Mouse (Mus musculus) CH12.LX (cell line): ENCODE data around the gene Eefsec. TPM values are rescaled to one million over a fixed set of nuclear protein-coding genes. Genes with fewer than 3 reads are reported as not detected.

Source experiments
- DNase-seq: peaks from one replicate; pipeline ENCODE4 v3.0.0-alpha.2; 2013; ENCODE audit errors: extremely low read depth
- H3K27ac ChIP-seq: 2 replicates; pipeline ENCODE4 v1.5.1; 2012; ENCODE audit warnings: low read depth, mild to moderate bottlenecking, control low read depth, moderate library complexity; ENCODE audit not compliant: insufficient read depth
- H3K27me3 ChIP-seq: replicated peaks from 2 replicates; pipeline ENCODE3; 2012; ENCODE audit warnings: inconsistent platforms
- H3K36me3 ChIP-seq, 2 experiments: replicated peaks in 1 of 2; 2 replicates each; pipeline versions ENCODE3 to v1.6.1; 2012; ENCODE audit warnings: inconsistent platforms in 1 of 2, low read length in 1 of 2, mild to moderate bottlenecking in 1 of 2, mixed read lengths in 1 of 2, moderate library complexity in 1 of 2; ENCODE audit not compliant: control insufficient read depth in 1 of 2, insufficient read depth in 1 of 2
- H3K4me1 ChIP-seq, 2 experiments: 2 replicates each; pipeline ENCODE4 v1.6.1; 2012; ENCODE audit warnings: inconsistent platforms in 1 of 2, moderate library complexity in 1 of 2; ENCODE audit not compliant: insufficient read depth in 2 of 2, control insufficient read depth in 1 of 2
- H3K4me2 ChIP-seq: 2 replicates; pipeline ENCODE4 v1.6.1; 2012; ENCODE audit warnings: low read depth, mild to moderate bottlenecking, control low read depth; ENCODE audit not compliant: poor library complexity, insufficient read depth, severe bottlenecking
- H3K4me3 ChIP-seq, 3 experiments: fragments of 150-350 bp in 1 of 3; sonication (generic) in 1 of 3; replicated peaks in 1 of 3; 2 replicates each; pipeline versions ENCODE3 to v1.5.1; 2011 to 2012; ENCODE audit warnings: low read depth in 2 of 3, low read length in 2 of 3, mild to moderate bottlenecking in 2 of 3, moderate library complexity in 2 of 3, control low read depth in 1 of 3, improper control_type of control experiment in 1 of 3, inconsistent platforms in 1 of 3, mixed read lengths in 1 of 3; ENCODE audit not compliant: poor library complexity in 1 of 3
- H3K79me2 ChIP-seq: replicated peaks from 2 replicates; pipeline ENCODE4 v1.6.1; 2012; ENCODE audit warnings: mild to moderate bottlenecking, moderate library complexity; ENCODE audit not compliant: control insufficient read depth, poor library complexity, insufficient read depth, severe bottlenecking; ENCODE audit errors: extremely low read depth
- H3K9ac ChIP-seq: 2 replicates; pipeline ENCODE4 v1.6.1; 2012; ENCODE audit warnings: low read depth, mild to moderate bottlenecking, control low read depth, moderate library complexity; ENCODE audit not compliant: insufficient read depth
- H3K9me3 ChIP-seq: replicated peaks from 2 replicates; pipeline ENCODE3; 2012; ENCODE audit warnings: low read length, inconsistent platforms, mixed read lengths
- BHLHE40 ChIP-seq: IDR thresholded peaks from 2 replicates; pipeline ENCODE4 v1.6.1; 2011; ENCODE audit warnings: mild to moderate bottlenecking, low read depth, low read length, improper control_type of control experiment
- CHD1 ChIP-seq: IDR thresholded peaks from 2 replicates; pipeline ENCODE4 v1.6.1; 2012; ENCODE audit warnings: low read depth, low read length, improper control_type of control experiment, inconsistent platforms
- CHD2 ChIP-seq: IDR thresholded peaks from 2 replicates; pipeline ENCODE4 v1.6.1; 2011; ENCODE audit warnings: low read length, improper control_type of control experiment
- CTCF ChIP-seq, 2 experiments: IDR thresholded peaks in 1 of 2; conservative IDR thresholded peaks in 1 of 2; 2 replicates each; pipeline ENCODE4 v1.5.1; 2011 to 2012; ENCODE audit warnings: low read depth in 2 of 2, low read length in 2 of 2, improper control_type of control experiment in 1 of 2, inconsistent platforms in 1 of 2, mild to moderate bottlenecking in 1 of 2, moderate library complexity in 1 of 2
- E2F4 ChIP-seq: IDR thresholded peaks from 2 replicates; pipeline ENCODE4 v1.6.1; 2011; ENCODE audit warnings: low read depth, low read length, improper control_type of control experiment; ENCODE audit not compliant: insufficient replicate concordance
- ELF1 ChIP-seq: IDR thresholded peaks from 2 replicates; pipeline ENCODE4 v1.6.1; 2014; ENCODE audit warnings: low read depth, mild to moderate bottlenecking, inconsistent platforms, low read length, improper control_type of control experiment
- EP300 ChIP-seq: IDR thresholded peaks from 2 replicates; pipeline ENCODE4 v1.6.1; 2011; ENCODE audit warnings: low read length, improper control_type of control experiment
- ETS1 ChIP-seq: conservative IDR thresholded peaks from 2 replicates; pipeline ENCODE4 v1.6.1; 2012; ENCODE audit warnings: low read depth, mild to moderate bottlenecking, inconsistent platforms, low read length, improper control_type of control experiment, moderate library complexity
- GABPA ChIP-seq: IDR thresholded peaks from 2 replicates; pipeline ENCODE4 v1.6.1; 2012; ENCODE audit warnings: low read depth, low read length, improper control_type of control experiment, inconsistent platforms; ENCODE audit not compliant: insufficient replicate concordance
- HCFC1 ChIP-seq: IDR thresholded peaks from 2 replicates; pipeline ENCODE4 v1.6.1; 2012; ENCODE audit warnings: low read depth, mild to moderate bottlenecking, inconsistent platforms, low read length, improper control_type of control experiment
- IRF4 ChIP-seq: IDR thresholded peaks from 2 replicates; pipeline ENCODE4 v1.6.1; 2014; ENCODE audit warnings: low read depth, mild to moderate bottlenecking, inconsistent platforms, low read length, improper control_type of control experiment
- JUN ChIP-seq: IDR thresholded peaks from 2 replicates; pipeline ENCODE4 v1.6.1; 2011; ENCODE audit warnings: low read depth, mild to moderate bottlenecking, low read length, improper control_type of control experiment, moderate library complexity; ENCODE audit not compliant: insufficient read depth
- JUND ChIP-seq: conservative IDR thresholded peaks from 2 replicates; pipeline ENCODE4 v1.6.1; 2011; ENCODE audit warnings: low read depth, low read length, improper control_type of control experiment
- KAT2A ChIP-seq: IDR thresholded peaks from 2 replicates; pipeline ENCODE4 v1.6.1; 2012; ENCODE audit warnings: low read length, improper control_type of control experiment, inconsistent platforms; ENCODE audit not compliant: insufficient replicate concordance
- MAFK ChIP-seq: IDR thresholded peaks from 2 replicates; pipeline ENCODE4 v1.6.1; 2011; ENCODE audit warnings: low read length, improper control_type of control experiment; ENCODE audit not compliant: insufficient replicate concordance
- MAX ChIP-seq: IDR thresholded peaks from 2 replicates; pipeline ENCODE4 v1.6.1; 2011; ENCODE audit warnings: low read length, improper control_type of control experiment
- MAZ ChIP-seq: IDR thresholded peaks from 2 replicates; pipeline ENCODE4 v1.6.1; 2012; ENCODE audit warnings: low read depth, mild to moderate bottlenecking, inconsistent platforms, low read length, improper control_type of control experiment, moderate library complexity
- MEF2A ChIP-seq: IDR thresholded peaks from 2 replicates; pipeline ENCODE4 v1.6.1; 2014; ENCODE audit warnings: low read depth, mild to moderate bottlenecking, inconsistent platforms, low read length, improper control_type of control experiment, borderline replicate concordance
- MXI1 ChIP-seq: IDR thresholded peaks from 2 replicates; pipeline ENCODE4 v1.6.1; 2011; ENCODE audit warnings: mild to moderate bottlenecking, low read depth, low read length, improper control_type of control experiment
- MYC ChIP-seq: IDR thresholded peaks from 2 replicates; pipeline ENCODE4 v1.6.1; 2011; ENCODE audit warnings: low read depth, mild to moderate bottlenecking, improper control_type of control experiment, low read length
- NELFE ChIP-seq: IDR thresholded peaks from 2 replicates; pipeline ENCODE4 v1.6.1; 2011; ENCODE audit warnings: low read depth, low read length, improper control_type of control experiment
- NRF1 ChIP-seq: IDR thresholded peaks from 2 replicates; pipeline ENCODE4 v1.6.1; 2014; ENCODE audit warnings: low read depth, mild to moderate bottlenecking, inconsistent platforms, low read length, improper control_type of control experiment, moderate library complexity
- PAX5 ChIP-seq: IDR thresholded peaks from 2 replicates; pipeline ENCODE4 v1.6.1; 2012; ENCODE audit warnings: low read length, inconsistent platforms, mixed read lengths
- POLR2A ChIP-seq: IDR thresholded peaks from 2 replicates; pipeline ENCODE4 v1.6.1; 2011; ENCODE audit warnings: low read depth, mild to moderate bottlenecking, improper control_type of control experiment, low read length
- POLR2AphosphoS2 ChIP-seq: IDR thresholded peaks from 2 replicates; pipeline ENCODE4 v1.6.1; 2011; ENCODE audit warnings: low read depth, low read length, improper control_type of control experiment
- RAD21 ChIP-seq: IDR thresholded peaks from 2 replicates; pipeline ENCODE4 v1.6.1; 2011; ENCODE audit warnings: low read depth, mild to moderate bottlenecking, low read length, improper control_type of control experiment, moderate library complexity
- RCOR1 ChIP-seq: conservative IDR thresholded peaks from 2 replicates; pipeline ENCODE4 v1.6.1; 2012; ENCODE audit warnings: low read depth, mild to moderate bottlenecking, inconsistent platforms, low read length, improper control_type of control experiment
- SIN3A ChIP-seq: IDR thresholded peaks from 2 replicates; pipeline ENCODE4 v1.6.1; 2012; ENCODE audit warnings: low read length, improper control_type of control experiment, inconsistent platforms
- SMC3 ChIP-seq: IDR thresholded peaks from 2 replicates; pipeline ENCODE4 v1.6.1; 2011; ENCODE audit warnings: low read depth, low read length, improper control_type of control experiment
- TCF12 ChIP-seq: IDR thresholded peaks from 2 replicates; pipeline ENCODE4 v1.6.1; 2014; ENCODE audit warnings: low read depth, mild to moderate bottlenecking, inconsistent platforms, low read length, improper control_type of control experiment
- UBTF ChIP-seq: IDR thresholded peaks from 2 replicates; pipeline ENCODE4 v1.6.1; 2012; ENCODE audit warnings: low read depth, mild to moderate bottlenecking, inconsistent platforms, low read length, improper control_type of control experiment, moderate library complexity
- USF1 ChIP-seq: IDR thresholded peaks from 2 replicates; pipeline ENCODE4 v1.6.1; 2014; ENCODE audit warnings: low read depth, mild to moderate bottlenecking, inconsistent platforms, low read length, improper control_type of control experiment
- USF2 ChIP-seq: conservative IDR thresholded peaks from 2 replicates; pipeline ENCODE4 v1.6.1; 2011; ENCODE audit warnings: low read depth, low read length, improper control_type of control experiment
- ZC3H11A ChIP-seq: IDR thresholded peaks from 2 replicates; pipeline ENCODE4 v1.6.1; 2012; ENCODE audit warnings: low read depth, mild to moderate bottlenecking, inconsistent platforms, low read length, improper control_type of control experiment
- ZKSCAN1 ChIP-seq: IDR thresholded peaks from 2 replicates; pipeline ENCODE4 v1.6.1; 2012; ENCODE audit warnings: low read depth, inconsistent platforms, low read length, improper control_type of control experiment, borderline replicate concordance
- ZMIZ1 ChIP-seq: IDR thresholded peaks from 2 replicates; pipeline ENCODE4 v1.6.1; 2012; ENCODE audit warnings: low read depth, mild to moderate bottlenecking, inconsistent platforms, low read length, improper control_type of control experiment
- ZNF384 ChIP-seq: IDR thresholded peaks from 2 replicates; pipeline ENCODE4 v1.6.1; 2012; ENCODE audit warnings: low read depth, low read length, improper control_type of control experiment, inconsistent platforms
- dilution Hi-C: fragments of 300-500 bp; cut with MboI; formaldehyde crosslinking; loops from 2 replicates; pipeline ENCODE4 v1.14.3; 2020; ENCODE audit warnings: low sequenced_read_pairs; ENCODE audit not compliant: extremely low pct_unique_long_range_greater_than_20kb, extremely low pct_ligation_motif_present
- in situ Hi-C: fragments of 300-500 bp; cut with MboI; formaldehyde crosslinking; loops from 3 replicates; pipeline ENCODE4 v1.14.3; 2019; ENCODE audit warnings: low sequenced_read_pairs, low pct_ligation_motif_present, low pct_unique_long_range_greater_than_20kb, mixed read lengths
- polyA plus RNA-seq: library from polyadenylated mRNA; unstranded; fragments of >175 nt; gene quantifications from 2 replicates; pipeline ENCODE4 v1.2.1, GENCODE M21; 2012; ENCODE audit warnings: low read depth; ENCODE audit not compliant: insufficient read length
- total RNA-seq, 2 experiments: library from RNA; depleted of rRNA; stranded (reverse); fragments of 300-350 nt in 1 of 2; fragments of >200 nt in 1 of 2; gene quantifications; 2 replicates each; pipeline ENCODE4 v1.2.3; 2012 to 2014

Gene Eefsec
- 32.1 and 32.8 TPM in 2 replicates for total RNA-seq (2012; rRNA removed)
- 25.7 and 26.2 TPM in 2 replicates for total RNA-seq (2014; rRNA removed)
- polyA plus RNA-seq, result 48.8 and 53.5 TPM in 2 replicates

DNA sequence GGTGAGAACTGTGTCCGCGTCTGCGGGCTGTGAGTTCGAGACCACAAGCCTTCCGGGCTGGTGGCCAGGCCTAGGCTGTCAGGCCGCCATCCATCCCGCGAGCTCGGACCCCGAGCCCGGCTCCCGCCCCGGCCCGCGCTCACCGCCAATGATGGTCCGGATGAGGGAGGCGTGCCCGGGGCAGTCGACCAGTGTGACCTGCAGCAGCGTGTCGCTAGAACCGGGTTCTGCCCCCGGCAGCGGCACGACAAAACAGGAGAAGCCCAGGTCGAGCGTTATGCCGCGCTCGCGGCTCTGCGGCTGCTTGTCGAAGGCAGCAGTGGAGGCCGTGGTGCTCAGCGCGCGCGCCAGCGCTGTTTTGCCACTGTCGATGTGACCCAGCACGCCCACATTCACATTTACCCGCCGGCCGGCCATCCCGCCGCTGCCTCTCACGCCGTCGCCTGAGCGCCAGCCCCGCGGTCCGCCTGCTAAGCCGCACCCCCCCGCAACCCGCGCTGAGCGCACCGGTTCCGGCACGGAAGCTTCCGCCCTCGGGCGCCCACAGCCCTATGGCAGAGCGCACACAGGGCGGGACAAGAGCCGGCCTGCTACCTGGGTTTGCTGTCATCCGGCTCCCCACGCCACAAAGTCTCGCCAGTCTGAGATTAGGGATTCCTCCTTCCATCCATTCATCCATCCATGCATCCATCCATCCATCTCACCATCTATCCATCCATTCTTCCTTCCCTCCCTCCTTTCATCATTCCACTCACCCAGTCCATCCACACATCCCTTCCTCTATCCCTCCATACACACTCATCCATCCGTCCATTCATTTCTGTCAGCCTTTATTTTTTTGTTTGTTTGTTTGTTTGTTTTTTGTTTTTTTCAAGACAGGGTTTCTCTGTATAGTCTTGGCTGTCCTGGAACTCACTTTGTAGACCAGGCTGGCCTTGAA lies at the start of gene Eefsec:
Gene Eefsec, minus strand, starts transcription at position 477 of the 940 bp plus-strand sequence.
- H3K27ac ChIP-seq, result peak within 1 kb of the TSS; percentile 60
- peak within 1 kb of the TSS; percentile 89 to 95 (median 89) for H3K4me3 ChIP-seq
- peaks cover 4% of the 10 kb centered on the region for H3K79me2 ChIP-seq
- dilution Hi-C loops (no loop called here), in situ Hi-C loops (no loop called here)
- H3K27me3 ChIP-seq, result no peaks in the 10 kb centered on the region
- H3K9me3 ChIP-seq, result no peaks in the 10 kb centered on the region
- H3K4me1 ChIP-seq, result peaks cover 7 to 35% of the 10 kb centered on the region in 2 experiments; a peak in 3 of 4 replicates
- H3K4me2 ChIP-seq, result peak within 1 kb of the TSS; percentile 68
- peak within 1 kb of the TSS; percentile 76 for H3K9ac ChIP-seq
- peak; percentile 79 for DNase-seq
- peaks cover 0 to 23% of the 10 kb centered on the region in 2 experiments for H3K36me3 ChIP-seq
- TF ChIP-seq POLR2AphosphoS2, result no peak
- TF ChIP-seq CTCF (conservative IDR thresholded peaks at IDR 0.05 in 1 of 2, IDR thresholded peaks at IDR 0.05 in 1 of 2; ENCODE audit: low read depth in 2 of 2, low read length in 2 of 2), result no peak
- TF ChIP-seq BHLHE40, result peak; percentile 44; the same call in 1 of the 2 replicates
- peak; percentile 75; the same call in 1 of the 2 replicates for TF ChIP-seq KAT2A
- no peak for TF ChIP-seq PAX5
- TF ChIP-seq GABPA, result no peak; the same call in 1 of the 2 replicates
- peak; percentile 83 for TF ChIP-seq ELF1
- TF ChIP-seq MXI1, result peak; percentile 93
- TF ChIP-seq ZNF384, result no peak
- TF ChIP-seq RAD21, result no peak
- no peak for TF ChIP-seq SMC3
- peak; percentile 79 for TF ChIP-seq NELFE
- TF ChIP-seq NRF1, result 0 out of 2 replicates have a peak, but pooled peaks have one; percentile 39
- TF ChIP-seq MAFK, result no peak
- TF ChIP-seq CHD2, result no peak
- no peak for TF ChIP-seq USF1
- no peak for TF ChIP-seq USF2
- TF ChIP-seq IRF4, result peak; percentile 76
- peak; percentile 97 for TF ChIP-seq TCF12
- peak; percentile 87 for TF ChIP-seq POLR2A
- peak; percentile 88 for TF ChIP-seq HCFC1
- no peak for TF ChIP-seq ETS1
- TF ChIP-seq E2F4, result no peak
- no peak for TF ChIP-seq JUN
- no peak for TF ChIP-seq JUND
- TF ChIP-seq MYC, result 0 out of 2 replicates have a peak, but pooled peaks have one; percentile 31
- TF ChIP-seq SIN3A, result peak; percentile 64
- TF ChIP-seq UBTF, result peak; percentile 68
- TF ChIP-seq CHD1, result no peak
- TF ChIP-seq ZKSCAN1, result no peak
- peak; percentile 79; the same call in 1 of the 2 replicates for TF ChIP-seq MAX
- TF ChIP-seq MEF2A, result peak; percentile 56; the same call in 1 of the 2 replicates
- TF ChIP-seq MAZ, result no peak
- TF ChIP-seq ZMIZ1, result peak; percentile 50; the same call in 1 of the 2 replicates
- TF ChIP-seq ZC3H11A, result no peak
- TF ChIP-seq EP300, result no peak
- TF ChIP-seq RCOR1, result no peak
